Mouse (Mus musculus) heart, postnatal 0 days (tissue): ENCODE measurements at regions not wholly inside any gene's neighbourhood (a gene's known extent, or its start where the extent isn't known, plus 50 kb on each side); places are given as distances from the start of the nearest gene placed in this dataset.

ENCODE experiments used
- ATAC-seq: fragments of 200-750 bp; cut with Nextera tagmentation; 2 replicates; pipeline ENCODE4 v1.8.0; 2017; ENCODE audit warnings: low read depth, moderate number of reproducible peaks, moderate library complexity; ENCODE audit not compliant: insufficient read depth
- DNase-seq: peaks from one replicate; pipeline ENCODE4 v3.0.0-alpha.2; 2016; ENCODE audit warnings: low spot score
- H3K27ac ChIP-seq: fragments of 300-500 bp; sonication (generic); 2 replicates; pipeline ENCODE4 v1.5.1; 2014; ENCODE audit warnings: low read depth, mild to moderate bottlenecking
- H3K27me3 ChIP-seq: fragments of 300-500 bp; sonication (generic); 2 replicates; pipeline ENCODE4 v1.6.1; 2014; ENCODE audit warnings: low read length, mixed read lengths; ENCODE audit not compliant: control insufficient read depth, insufficient read depth
- H3K36me3 ChIP-seq: fragments of 300-500 bp; sonication (generic); replicated peaks from 2 replicates; pipeline ENCODE4 v1.6.1; 2014; ENCODE audit warnings: low read length, mixed read lengths; ENCODE audit not compliant: control insufficient read depth, insufficient read depth
- H3K4me1 ChIP-seq: fragments of 300-500 bp; sonication (generic); 2 replicates; pipeline ENCODE4 v1.6.1; 2014; ENCODE audit warnings: antibody characterized with exemption; ENCODE audit not compliant: control insufficient read depth, insufficient read depth
- H3K4me2 ChIP-seq: fragments of 300-500 bp; sonication (generic); 2 replicates; pipeline ENCODE4 v1.6.1; 2014; ENCODE audit warnings: low read depth, mild to moderate bottlenecking, low read length, moderate library complexity
- H3K4me3 ChIP-seq: fragments of 300-500 bp; sonication (generic); 2 replicates; pipeline ENCODE4 v1.5.1; 2014; ENCODE audit warnings: low read depth, low read length
- H3K9ac ChIP-seq: fragments of 300-500 bp; sonication (generic); replicated peaks from 2 replicates; pipeline ENCODE4 v1.6.1; 2014; ENCODE audit warnings: low read depth, low read length, mixed read lengths
- H3K9me3 ChIP-seq: fragments of 300-500 bp; sonication (generic); replicated peaks from 2 replicates; pipeline ENCODE4 v1.6.1; 2016; ENCODE audit warnings: low read length; ENCODE audit not compliant: control insufficient read depth
- CTCF ChIP-seq: IDR thresholded peaks from 2 replicates; pipeline ENCODE4 v1.5.1; 2016; ENCODE audit warnings: antibody characterized with exemption, control low read depth, low read depth
- EP300 ChIP-seq: IDR thresholded peaks from 2 replicates; pipeline ENCODE4 v1.6.1; 2016; ENCODE audit warnings: antibody characterized with exemption, low read depth
- WGBS: fragments of 180-500 bp; shearing (Covaris S2); extraction: QIAGEN DNeasy Blood & Tissue Kit; methylation state at CpG from one replicate; pipeline ENCODE4 v1.1.7; 2014; 5-methylcytosine and 5-hydroxymethylcytosine counted together

GRCm38 (mm10) chr13:100954598-100955251 lies 121.5 kb upstream of the Slc30a5 start:
- WGBS = 55% methylated on average over 8 of the region's 8 CpGs
- H3K27ac ChIP-seq = no peak overlapping the region
- TF ChIP-seq CTCF (no peak), EP300 (no peak)

DNA sequence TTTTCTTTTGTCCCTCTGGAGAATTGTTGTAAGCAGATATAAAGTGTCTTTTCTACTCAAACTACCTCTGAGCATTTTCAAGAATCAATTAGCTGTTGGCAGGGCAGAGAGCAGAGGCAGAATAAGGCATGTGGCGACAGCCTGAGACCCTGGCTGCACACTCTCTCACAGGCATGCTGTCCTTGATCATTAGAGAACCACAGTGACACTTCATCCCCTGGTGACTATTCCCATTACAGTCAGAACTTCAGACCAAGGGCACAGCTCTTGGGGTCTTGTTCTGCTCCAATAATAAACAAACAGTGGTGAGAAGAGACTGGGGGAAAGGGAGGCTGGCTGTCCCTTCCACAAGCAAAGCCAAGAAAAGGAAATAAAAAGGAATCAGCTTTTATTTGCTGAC lies 120.9 kb upstream of the Slc30a5 start:
- Histone ChIP-seq H3K4me2 (no peak overlapping the region), H3K36me3 (no peaks in the 10 kb centered on the region), H3K4me3 (no peak overlapping the region), H3K4me1 (peaks cover 13% of the 10 kb centered on the region; the same call in 1 of the 2 replicates), H3K27me3 (no peaks in the 10 kb centered on the region), H3K9ac (no peak overlapping the region), H3K27ac (no peak overlapping the region), H3K9me3 (no peaks in the 10 kb centered on the region)
- 48% methylated on average over 1 of the region's 1 CpGs for WGBS
- no peak for DNase-seq
- ATAC-seq = no peak
- no peak for TF ChIP-seq CTCF
- TF ChIP-seq EP300 = no peak

More at GRCm38 (mm10) chr13:100954598-100955251, 121.5 kb upstream of the Slc30a5 start:
- Histone ChIP-seq H3K27me3 (no peaks in the 10 kb centered on the region), H3K36me3 (no peaks in the 10 kb centered on the region), H3K9me3 (no peaks in the 10 kb centered on the region), H3K4me1 (peaks cover 13% of the 10 kb centered on the region; the same call in 1 of the 2 replicates), H3K4me3 (no peak overlapping the region), H3K9ac (no peak overlapping the region), H3K4me2 (no peak overlapping the region)
- no peak for ATAC-seq
- no peak for DNase-seq

- Histone ChIP-seq H3K9ac (no peak overlapping the region), H3K4me2 (no peak overlapping the region), H3K27ac (no peak overlapping the region), H3K4me1 (peaks cover 13% of the 10 kb centered on the region; the same call in 1 of the 2 replicates), H3K36me3 (no peaks in the 10 kb centered on the region), H3K4me3 (no peak overlapping the region), H3K27me3 (no peaks in the 10 kb centered on the region), H3K9me3 (no peaks in the 10 kb centered on the region)
- WGBS = 84% methylated on average over 1 of the region's 1 CpGs
- TF ChIP-seq CTCF (no peak), EP300 (no peak)
- no peak for ATAC-seq
- no peak for DNase-seq
Observed at GRCm38 (mm10) chr13:100951185-100951508, 117.9 kb upstream of the Slc30a5 start.

DNA sequence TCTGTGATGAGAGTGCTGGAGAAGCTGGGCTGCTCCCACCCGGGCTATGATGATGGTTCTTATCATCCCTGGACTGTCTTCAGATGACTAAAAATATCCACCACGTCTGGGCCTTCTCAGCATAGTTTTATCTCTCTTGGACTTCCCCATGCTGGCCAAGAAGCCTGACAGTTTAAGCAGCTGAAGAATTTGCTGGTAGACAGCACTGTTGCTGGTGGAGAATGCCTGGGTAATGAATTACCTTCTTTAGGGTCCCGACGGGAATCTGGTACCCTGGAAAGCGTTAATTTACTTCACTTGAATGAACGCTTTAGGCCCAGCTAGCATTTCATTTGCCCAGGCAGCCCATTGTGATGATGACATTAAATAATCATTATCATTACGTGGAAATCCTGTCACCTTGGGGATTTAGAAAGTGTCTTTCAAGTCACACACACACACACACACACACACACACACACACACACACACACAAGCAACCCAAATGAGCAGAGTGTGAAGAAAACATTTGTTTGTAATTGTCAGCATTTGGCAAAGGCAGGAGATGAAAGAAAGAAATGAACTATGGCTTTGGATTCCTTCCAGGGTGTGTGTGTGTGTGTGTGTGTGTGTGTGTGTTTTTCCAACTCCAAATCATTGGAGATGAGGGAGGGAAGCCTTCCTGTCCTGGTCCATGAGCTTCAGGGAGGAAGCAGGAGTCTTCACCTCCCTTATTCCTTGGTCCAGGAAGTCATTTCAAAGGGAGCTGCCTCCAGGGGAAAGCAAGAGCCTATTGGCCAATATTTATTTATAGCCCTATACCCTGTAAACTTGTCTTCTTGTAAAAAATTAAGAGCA lies 117.3 kb upstream of the Slc30a5 start:
- WGBS = 15% methylated on average over 7 of the region's 7 CpGs
- no peak overlapping the region for H3K27ac ChIP-seq

GRCm38 (mm10) chr13:100943206-100943848 lies 110.1 kb upstream of the Slc30a5 start:
- 61% methylated on average over 5 of the region's 5 CpGs for WGBS
- no peak for DNase-seq
- no peak overlapping the region for H3K9ac ChIP-seq
- no peaks in the 10 kb centered on the region for H3K36me3 ChIP-seq
- H3K27ac ChIP-seq = no peak overlapping the region
- H3K27me3 ChIP-seq = no peaks in the 10 kb centered on the region
- no peaks in the 10 kb centered on the region for H3K9me3 ChIP-seq
- no peak overlapping the region for H3K4me2 ChIP-seq
- H3K4me3 ChIP-seq = no peak overlapping the region
- TF ChIP-seq EP300 = no peak
- TF ChIP-seq CTCF = no peak
- ATAC-seq = no peak
- H3K4me1 ChIP-seq = no peaks in the 10 kb centered on the region

More for the DNA sequence above, 117.3 kb upstream of the Slc30a5 start:
- no peaks in the 10 kb centered on the region for H3K27me3 ChIP-seq
- H3K36me3 ChIP-seq = no peaks in the 10 kb centered on the region
- peaks cover 13% of the 10 kb centered on the region; the same call in 1 of the 2 replicates for H3K4me1 ChIP-seq
- TF ChIP-seq EP300 = no peak
- TF ChIP-seq CTCF = no peak
- peak; percentile 9 for DNase-seq
- H3K9ac ChIP-seq = no peak overlapping the region
- H3K4me2 ChIP-seq = 0 out of 2 replicates have a peak overlapping the region, but pooled peaks have one; percentile 6
- H3K4me3 ChIP-seq = no peak overlapping the region
- ATAC-seq = no peak
- H3K9me3 ChIP-seq = no peaks in the 10 kb centered on the region
